Mouse (Mus musculus) stomach, embryonic 16.5 days (tissue): ENCODE measurements at regions not wholly inside any gene's neighbourhood (a gene's known extent, or its start where the extent isn't known, plus 50 kb on each side); places are given as distances from the start of the nearest gene placed in this dataset.
A peak's percentile ranks its signal among the peaks of the same experiment; 100 is the strongest.

Experiments used
- ATAC-seq: fragments of 200-750 bp; cut with Nextera tagmentation; 2 replicates; pipeline ENCODE4 v1.8.0; 2017; ENCODE audit warnings: moderate number of reproducible peaks, moderate TSS enrichment; ENCODE audit not compliant: insufficient read depth, low FRiP score
- H3K27ac ChIP-seq: fragments of 300-500 bp; sonication (generic); 2 replicates; pipeline ENCODE4 v1.5.1; 2014; ENCODE audit warnings: low read length
- H3K27me3 ChIP-seq: fragments of 300-500 bp; sonication (generic); 2 replicates; pipeline ENCODE4 v1.6.1; 2014; ENCODE audit warnings: low read length, control low read depth, mixed read lengths; ENCODE audit not compliant: control insufficient read depth, insufficient read depth
- H3K36me3 ChIP-seq: fragments of 300-500 bp; sonication (generic); 2 replicates; pipeline ENCODE4 v1.6.1; 2014; ENCODE audit warnings: low read length; ENCODE audit not compliant: control insufficient read depth, insufficient read depth
- H3K4me1 ChIP-seq: fragments of 300-500 bp; sonication (generic); 2 replicates; pipeline ENCODE4 v1.6.1; 2014; ENCODE audit warnings: low read length, control low read depth, mixed read lengths; ENCODE audit not compliant: control insufficient read depth, insufficient read depth
- H3K4me2 ChIP-seq: fragments of 300-500 bp; sonication (generic); 2 replicates; pipeline ENCODE4 v1.6.1; 2014; ENCODE audit warnings: low read depth, low read length, mixed read lengths
- H3K4me3 ChIP-seq: fragments of 300-500 bp; sonication (generic); replicated peaks from 2 replicates; pipeline ENCODE4 v1.5.1; 2014; ENCODE audit warnings: mild to moderate bottlenecking, low read length
- H3K9ac ChIP-seq: fragments of 300-500 bp; sonication (generic); 2 replicates; pipeline ENCODE4 v1.6.1; 2014; ENCODE audit warnings: low read length
- H3K9me3 ChIP-seq: fragments of 300-500 bp; sonication (generic); replicated peaks from 2 replicates; pipeline ENCODE4 v1.6.1; 2016; ENCODE audit warnings: low read length, control low read depth; ENCODE audit not compliant: control insufficient read depth
- WGBS: fragments of 180-500 bp; shearing (Covaris S2); extraction: QIAGEN DNeasy Blood & Tissue Kit; methylation state at CpG from one replicate; pipeline ENCODE4 v1.1.7; 2014; 5-methylcytosine and 5-hydroxymethylcytosine counted together

DNA sequence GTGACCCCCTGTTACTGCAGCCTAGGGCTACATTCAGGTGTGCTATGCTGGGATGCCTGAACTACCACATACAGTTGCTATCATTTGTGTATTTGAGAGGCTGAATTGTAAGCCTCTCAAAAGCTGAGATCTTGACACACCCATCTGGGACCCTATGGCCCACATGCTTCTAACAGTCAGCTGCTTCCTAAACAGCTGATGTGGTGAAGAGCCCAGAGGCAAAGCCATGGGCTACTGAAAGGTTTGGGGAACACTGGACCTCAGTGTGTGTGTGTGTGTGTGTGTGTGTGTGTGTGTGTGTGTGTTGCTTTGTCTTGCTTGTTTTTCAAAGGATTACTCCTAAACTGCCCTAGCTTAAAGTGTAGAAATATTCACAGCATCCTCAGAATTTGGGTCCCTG, 75.0 kb downstream of the Lbh start:
- Histone ChIP-seq H3K36me3 (no peaks in the 10 kb centered on the region), H3K9me3 (no peaks in the 10 kb centered on the region), H3K27ac (no peak overlapping the region), H3K4me2 (no peak overlapping the region), H3K9ac (no peak overlapping the region), H3K4me3 (no peak overlapping the region), H3K27me3 (no peaks in the 10 kb centered on the region), H3K4me1 (peaks cover 7% of the 10 kb centered on the region)
- no peak for ATAC-seq

DNA sequence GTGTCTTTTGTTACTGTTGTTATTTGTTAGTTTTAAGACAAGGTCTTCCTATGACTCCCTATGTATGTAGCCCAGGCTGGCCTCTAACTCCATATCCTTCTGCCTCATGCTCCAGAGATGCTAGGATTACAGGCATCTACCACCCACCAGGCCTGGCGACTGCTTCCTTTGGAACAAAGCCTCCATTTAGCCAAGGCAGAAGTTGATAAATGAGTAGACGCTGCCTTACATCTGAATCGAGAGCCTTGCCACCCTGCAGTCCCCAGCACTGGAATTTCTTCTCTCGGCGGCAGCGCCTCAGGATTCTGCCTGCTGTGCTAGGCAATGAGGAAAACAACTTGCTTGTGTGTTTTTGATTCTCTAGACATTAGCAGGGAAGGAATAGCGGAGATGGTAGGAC, 75.5 kb downstream of the Lbh start:
- Histone ChIP-seq H3K9me3 (no peaks in the 10 kb centered on the region), H3K4me3 (no peak overlapping the region), H3K27ac (no peak overlapping the region), H3K9ac (no peak overlapping the region), H3K27me3 (no peaks in the 10 kb centered on the region), H3K36me3 (no peaks in the 10 kb centered on the region), H3K4me1 (peaks cover 7% of the 10 kb centered on the region), H3K4me2 (no peak overlapping the region)
- 51% methylated on average over 7 of the region's 7 CpGs for WGBS
- no peak for ATAC-seq

DNA sequence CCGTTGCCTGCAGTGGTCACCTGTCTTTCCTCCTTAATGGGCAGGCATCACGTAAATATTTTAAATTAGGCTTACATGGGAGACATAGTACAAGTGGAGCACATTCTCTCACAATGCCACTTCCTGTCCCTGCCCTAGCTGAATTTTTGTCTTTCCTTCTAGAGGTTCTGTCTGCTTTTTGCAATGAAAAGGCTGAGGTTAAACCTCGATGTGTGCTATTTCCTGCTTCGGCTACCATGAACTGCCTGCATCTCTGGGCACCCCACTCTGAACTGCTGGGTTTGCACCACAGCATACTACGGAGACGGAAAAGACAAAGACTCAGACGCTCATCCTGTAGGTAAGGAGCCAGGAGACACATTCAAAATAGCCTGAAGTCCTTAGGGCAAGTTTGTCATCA, 78.4 kb downstream of the Lbh start:
- no peaks in the 10 kb centered on the region for H3K36me3 ChIP-seq
- H3K9me3 ChIP-seq, result no peaks in the 10 kb centered on the region
- H3K27me3 ChIP-seq, result no peaks in the 10 kb centered on the region
- peaks cover 7% of the 10 kb centered on the region for H3K4me1 ChIP-seq
- H3K4me2 ChIP-seq, result no peak overlapping the region
- H3K4me3 ChIP-seq, result no peak overlapping the region
- H3K9ac ChIP-seq, result no peak overlapping the region
- 64% methylated on average over 7 of the region's 7 CpGs for whole genome bisulfite sequencing
- no peak overlapping the region for H3K27ac ChIP-seq
- no peak for ATAC-seq

DNA sequence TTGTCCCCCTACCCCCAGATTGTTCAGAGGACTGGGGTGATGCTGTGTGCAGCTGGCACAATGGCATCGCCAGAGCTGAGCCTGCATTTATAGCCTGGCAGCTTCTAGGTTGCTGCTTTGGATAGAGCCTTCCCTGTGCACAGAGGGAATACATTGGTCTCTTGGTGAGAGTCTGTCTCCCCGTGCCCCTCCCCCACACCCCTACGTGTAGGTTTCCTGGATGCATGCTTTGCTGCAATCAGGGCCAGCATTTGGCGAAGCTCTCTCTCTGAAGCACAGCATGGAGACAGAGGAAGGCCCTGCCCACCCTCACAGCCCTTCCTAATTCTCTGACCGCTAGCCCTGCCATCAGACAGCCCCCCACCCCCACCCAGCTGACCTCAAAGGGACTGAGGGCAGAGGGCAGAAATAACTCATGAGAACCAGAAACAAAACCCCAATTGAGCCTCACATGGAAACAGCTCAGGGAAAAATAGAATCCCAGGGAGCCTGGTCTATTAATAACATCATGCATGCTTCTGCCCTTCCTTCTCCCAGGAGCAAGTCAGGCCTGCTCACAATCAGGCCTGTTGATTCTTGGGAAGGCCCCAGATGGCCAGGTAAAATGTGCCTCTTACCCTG, 79.3 kb downstream of the Lbh start:
- H3K9ac ChIP-seq, result no peak overlapping the region
- peaks cover 7% of the 10 kb centered on the region for H3K4me1 ChIP-seq
- no peaks in the 10 kb centered on the region for H3K36me3 ChIP-seq
- WGBS, result 23% methylated on average over 5 of the region's 5 CpGs
- no peaks in the 10 kb centered on the region for H3K9me3 ChIP-seq
- no peak overlapping the region for H3K4me2 ChIP-seq
- no peak for ATAC-seq
- H3K4me3 ChIP-seq, result no peak overlapping the region
- no peaks in the 10 kb centered on the region for H3K27me3 ChIP-seq
- H3K27ac ChIP-seq, result no peak overlapping the region

DNA sequence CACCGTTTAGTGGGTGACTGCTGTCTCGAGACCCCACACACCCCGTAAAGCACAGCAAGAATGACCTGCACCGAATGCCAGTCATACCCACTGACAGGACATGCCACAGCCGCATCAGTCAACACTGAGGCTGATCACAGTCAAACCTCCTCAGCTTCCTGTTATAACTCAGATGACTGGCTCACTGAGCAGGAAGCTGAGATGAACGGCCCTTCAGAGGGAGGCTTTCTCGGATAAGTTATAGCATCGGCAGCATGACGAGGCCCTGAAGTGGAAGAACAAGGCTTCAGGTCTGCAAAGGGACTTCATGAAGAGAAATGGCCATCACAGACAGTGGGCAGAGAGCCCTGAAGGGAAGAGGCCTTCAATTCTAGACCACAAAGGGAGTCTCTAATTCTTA, 87.0 kb downstream of the Lbh start:
- H3K27me3 ChIP-seq, result no peaks in the 10 kb centered on the region
- H3K4me1 ChIP-seq, result peaks cover 4% of the 10 kb centered on the region
- H3K9ac ChIP-seq, result no peak overlapping the region
- H3K4me3 ChIP-seq, result no peak overlapping the region
- WGBS, result 74% methylated on average over 9 of the region's 9 CpGs
- H3K4me2 ChIP-seq, result no peak overlapping the region
- H3K36me3 ChIP-seq, result no peaks in the 10 kb centered on the region
- H3K9me3 ChIP-seq, result no peaks in the 10 kb centered on the region
- H3K27ac ChIP-seq, result no peak overlapping the region
- ATAC-seq, result no peak

DNA sequence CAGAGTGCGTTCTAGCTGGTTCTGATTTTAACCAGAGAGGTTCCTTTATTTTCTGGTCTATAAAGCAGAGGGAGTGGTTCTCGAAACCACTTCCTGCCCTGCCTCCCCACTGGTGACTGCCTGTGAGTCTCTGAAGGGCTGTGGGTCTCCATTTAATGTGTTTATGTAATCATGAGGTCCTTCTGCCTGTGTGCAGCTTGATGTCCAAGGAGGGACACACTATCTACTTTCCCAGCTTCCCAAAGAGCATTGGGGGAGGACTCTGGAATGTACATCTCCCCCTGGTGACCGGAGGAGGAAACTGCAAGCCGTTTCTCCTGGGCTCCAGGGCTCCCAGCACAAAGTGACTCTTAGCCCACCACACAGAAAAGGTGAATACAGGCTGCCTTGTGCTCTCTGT, 90.8 kb downstream of the Lbh start:
- Histone ChIP-seq H3K27me3 (no peaks in the 10 kb centered on the region), H3K9me3 (no peaks in the 10 kb centered on the region), H3K4me3 (no peak overlapping the region), H3K4me2 (no peak overlapping the region), H3K27ac (no peak overlapping the region), H3K36me3 (no peaks in the 10 kb centered on the region), H3K4me1 (peaks cover 7% of the 10 kb centered on the region), H3K9ac (no peak overlapping the region)
- ATAC-seq, result no peak
- 53% methylated on average over 4 of the region's 4 CpGs for WGBS

DNA sequence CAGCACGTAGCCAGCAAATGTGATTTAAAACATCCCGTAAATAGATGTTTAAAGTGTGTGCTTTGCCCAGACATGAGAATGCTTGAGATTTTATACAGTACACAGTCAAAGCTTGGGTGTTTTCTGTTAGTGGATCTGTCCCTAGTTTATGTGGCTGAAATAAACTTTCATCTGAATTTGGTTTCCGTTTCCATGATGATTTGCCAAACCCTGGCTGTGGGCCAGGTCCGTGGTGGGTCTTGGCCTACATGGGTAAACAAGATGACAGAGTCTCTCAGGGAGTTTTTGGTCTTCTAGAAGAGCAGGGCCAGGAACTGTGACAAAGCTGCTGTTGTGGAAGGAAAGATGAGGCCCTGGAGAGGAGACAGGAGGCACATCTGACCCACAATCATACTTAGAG, 91.9 kb downstream of the Lbh start:
- no peak overlapping the region for H3K4me2 ChIP-seq
- 0 out of 2 replicates have a peak overlapping the region, but pooled peaks have one; percentile 29 for H3K9ac ChIP-seq
- H3K9me3 ChIP-seq, result no peaks in the 10 kb centered on the region
- peak overlapping the region; percentile 36 for H3K27ac ChIP-seq
- H3K27me3 ChIP-seq, result no peaks in the 10 kb centered on the region
- peak; percentile 32; the same call in 1 of the 2 replicates for ATAC-seq
- H3K4me3 ChIP-seq, result no peak overlapping the region
- no peaks in the 10 kb centered on the region for H3K36me3 ChIP-seq
- H3K4me1 ChIP-seq, result peaks cover 14% of the 10 kb centered on the region
- 48% methylated on average over 4 of the region's 4 CpGs for WGBS

DNA sequence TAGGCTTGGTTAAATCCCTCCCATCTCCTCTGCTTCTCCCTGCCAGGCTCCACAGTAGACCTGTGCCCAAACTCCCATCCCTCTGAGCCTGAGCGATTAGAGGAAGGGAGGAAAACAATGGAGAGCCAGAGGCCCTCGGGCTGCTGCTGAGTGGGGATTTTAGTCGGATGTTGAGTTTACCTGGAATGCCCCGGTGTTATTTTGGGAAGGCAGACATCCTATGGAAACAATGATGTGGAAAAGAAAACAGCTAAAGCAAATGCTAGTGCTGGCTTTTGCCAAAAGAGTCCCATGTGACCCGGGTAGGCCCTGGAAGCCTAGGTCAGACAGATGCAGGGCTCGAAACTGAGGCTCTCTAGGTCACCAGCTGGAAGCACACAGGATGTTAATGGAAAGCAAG, 94.3 kb downstream of the Lbh start:
- Histone ChIP-seq H3K9me3 (no peaks in the 10 kb centered on the region), H3K4me2 (no peak overlapping the region), H3K4me3 (no peak overlapping the region), H3K27ac (no peak overlapping the region), H3K36me3 (no peaks in the 10 kb centered on the region), H3K9ac (no peak overlapping the region), H3K4me1 (peaks cover 14% of the 10 kb centered on the region), H3K27me3 (no peaks in the 10 kb centered on the region)
- ATAC-seq, result no peak
- 49% methylated on average over 6 of the region's 6 CpGs for WGBS

DNA sequence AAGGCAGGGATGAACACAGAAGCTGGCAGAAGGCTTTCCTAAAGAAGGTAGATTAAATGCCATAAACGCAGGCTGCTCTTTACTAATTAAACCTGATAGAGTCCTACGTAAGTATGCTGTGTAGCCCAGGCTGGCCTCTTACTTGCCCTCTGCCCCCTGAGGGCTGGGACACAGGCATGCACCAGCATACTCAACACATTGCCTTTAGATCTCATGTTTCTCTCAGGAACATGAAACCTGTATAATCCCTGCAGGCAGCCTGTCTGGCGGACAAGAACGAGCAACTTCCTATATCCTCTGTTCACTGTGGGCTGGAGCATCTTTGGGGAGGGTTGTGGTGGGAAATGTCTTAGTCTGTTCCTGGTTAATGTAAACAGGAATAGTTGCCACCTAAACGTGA, 94.8 kb upstream of the Lclat1 start:
- no peak overlapping the region for H3K4me3 ChIP-seq
- H3K9me3 ChIP-seq, result no peaks in the 10 kb centered on the region
- peaks cover 14% of the 10 kb centered on the region for H3K4me1 ChIP-seq
- H3K4me2 ChIP-seq, result no peak overlapping the region
- no peak for ATAC-seq
- H3K9ac ChIP-seq, result no peak overlapping the region
- no peaks in the 10 kb centered on the region for H3K27me3 ChIP-seq
- WGBS, result 61% methylated on average over 5 of the region's 5 CpGs
- no peaks in the 10 kb centered on the region for H3K36me3 ChIP-seq
- no peak overlapping the region for H3K27ac ChIP-seq
